8 mouse cellular contexts compared by ENCODE assay signal in the genomic region with DNA sequence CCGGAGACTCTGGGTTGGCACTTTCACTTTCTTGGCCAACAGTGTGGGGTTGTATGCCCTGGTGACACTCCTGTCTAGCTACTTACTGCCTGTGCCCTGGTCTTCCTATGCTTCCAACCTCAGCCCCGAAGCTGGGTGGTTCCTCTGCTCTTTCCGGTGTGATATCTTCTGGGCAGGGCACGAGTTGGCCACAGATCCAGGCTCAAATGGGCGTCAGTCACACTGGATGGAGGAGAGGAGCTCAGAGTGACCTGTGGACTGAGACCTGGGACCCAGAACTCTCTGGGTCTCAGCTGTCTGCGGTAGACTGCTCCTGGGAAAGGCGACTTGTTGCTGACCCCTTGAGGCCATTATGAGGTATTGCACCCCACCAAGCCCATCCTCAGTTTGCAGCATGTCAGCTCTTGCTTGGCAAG. TPM values are rescaled to one million over a fixed set of nuclear protein-coding genes. Genes with fewer than 3 reads are reported as not detected.
A peak's percentile ranks its signal among the peaks of the same experiment; 100 is the strongest.
DNase-seq lines count a peak whose midpoint lies in the region; ATAC-seq and TF ChIP-seq lines count a peak whose summit lies in the region.

A gene (minus strand): TSS at position 211 of the 416 bp plus-strand sequence.

- peak; percentile 62 for DNase-seq in 3T3-L1 (ENCODE audit: low read depth, low spot score)
- DNase-seq in G1E (ENCODE audit: low spot score) = no peak
- peak; percentile 25 for DNase-seq in cerebellum, adult 9-11 months
- DNase-seq in neural tube, embryonic 11.5 days (ENCODE audit: low spot score) = peak; percentile 69
- peak; percentile 49 for DNase-seq in yolk sac, embryonic 10.5 days (ENCODE audit: low spot score)

- 18% methylated on average over 7 of the region's 7 CpGs for WGBS in heart, embryonic 13.5 days
- 27% methylated on average over 7 of the region's 7 CpGs for WGBS in kidney, embryonic 15.5 days
- WGBS in liver, embryonic 12.5 days (ENCODE audit: insufficient replicate concordance) = 20% methylated on average over 7 of the region's 7 CpGs
- WGBS in neural tube, embryonic 11.5 days = 26% methylated on average over 7 of the region's 7 CpGs

- H3K9me3 ChIP-seq in G1E (replicated peaks) = peaks cover 67% of the 10 kb centered on the region
- H3K9me3 ChIP-seq in heart, embryonic 13.5 days = 0 out of 2 replicates have a peak, but pooled peaks cover 4% of the 10 kb centered on the region
- H3K9me3 ChIP-seq in kidney, embryonic 15.5 days (replicated peaks) = no peaks in the 10 kb centered on the region
- H3K9me3 ChIP-seq in liver, embryonic 12.5 days (replicated peaks) = no peaks in the 10 kb centered on the region
- H3K9me3 ChIP-seq in neural tube, embryonic 11.5 days (ENCODE audit: control insufficient read depth, low read length) = no peaks in the 10 kb centered on the region

- H3K4me1 ChIP-seq in G1E (ENCODE audit: insufficient read depth, low read depth, low read length) = no peaks in the 10 kb centered on the region
- peaks cover 17% of the 10 kb centered on the region for H3K4me1 ChIP-seq in heart, embryonic 13.5 days
- peaks cover 43% of the 10 kb centered on the region for H3K4me1 ChIP-seq in kidney, embryonic 15.5 days
- H3K4me1 ChIP-seq in liver, embryonic 12.5 days = 0 out of 2 replicates have a peak, but pooled peaks cover 5% of the 10 kb centered on the region
- H3K4me1 ChIP-seq in neural tube, embryonic 11.5 days (ENCODE audit: control insufficient read depth, insufficient read depth, low read length) = peaks cover 4% of the 10 kb centered on the region; the same call in 1 of the 2 replicates

- peak within 1 kb of the TSS; percentile 50; the same call in 1 of the 2 replicates for H3K9ac ChIP-seq in heart, embryonic 13.5 days
- H3K9ac ChIP-seq in kidney, embryonic 15.5 days = no peak within 1 kb of the TSS
- no peak within 1 kb of the TSS for H3K9ac ChIP-seq in liver, embryonic 12.5 days
- H3K9ac ChIP-seq in neural tube, embryonic 11.5 days (ENCODE audit: low read length) = no peak within 1 kb of the TSS

- no peak within 1 kb of the TSS for H3K4me2 ChIP-seq in heart, embryonic 13.5 days
- no peak within 1 kb of the TSS; the same call in 1 of the 2 replicates for H3K4me2 ChIP-seq in kidney, embryonic 15.5 days
- H3K4me2 ChIP-seq in liver, embryonic 12.5 days = peak within 1 kb of the TSS; percentile 18; the same call in 1 of the 2 replicates
- H3K4me2 ChIP-seq in neural tube, embryonic 11.5 days (ENCODE audit: low read depth) = no peak within 1 kb of the TSS

- H3K27ac ChIP-seq in heart, embryonic 13.5 days (replicated peaks) = no peak within 1 kb of the TSS
- no peak within 1 kb of the TSS for H3K27ac ChIP-seq in kidney, embryonic 15.5 days
- no peak within 1 kb of the TSS for H3K27ac ChIP-seq in liver, embryonic 12.5 days
- H3K27ac ChIP-seq in neural tube, embryonic 11.5 days (ENCODE audit: low read depth, low read length) = no peak within 1 kb of the TSS

- no peak for TF ChIP-seq CTCF in G1E (IDR thresholded peaks at IDR 0.05; ENCODE audit: low read depth, low read length)

- no peaks in the 10 kb centered on the region for H3K27me3 ChIP-seq in G1E (ENCODE audit: insufficient read depth, low read length)
- peaks cover 53% of the 10 kb centered on the region for H3K27me3 ChIP-seq in heart, embryonic 13.5 days (replicated peaks)
- H3K27me3 ChIP-seq in kidney, embryonic 15.5 days = peaks cover 41% of the 10 kb centered on the region
- peaks cover 53% of the 10 kb centered on the region for H3K27me3 ChIP-seq in liver, embryonic 12.5 days (replicated peaks)
- peaks cover 28% of the 10 kb centered on the region for H3K27me3 ChIP-seq in neural tube, embryonic 11.5 days (ENCODE audit: control insufficient read depth, insufficient read depth, low read length)

- peak; percentile 15; the same call in 1 of the 2 replicates for ATAC-seq in G1E (ENCODE audit: extremely low read depth, insufficient number of reproducible peaks, low FRiP score, poor library complexity, severe bottlenecking)
- ATAC-seq in heart, embryonic 13.5 days (ENCODE audit: extremely low read depth, insufficient number of reproducible peaks, low FRiP score, low TSS enrichment) = no peak
- 0 out of 2 replicates have a peak, but pooled peaks have one; percentile 19 for ATAC-seq in kidney, embryonic 15.5 days (replicated peaks; ENCODE audit: low FRiP score)
- ATAC-seq in liver, embryonic 12.5 days = peak; percentile 53; the same call in 1 of the 2 replicates
- peak; percentile 68 for ATAC-seq in neural tube, embryonic 11.5 days (ENCODE audit: insufficient read depth, low FRiP score, low TSS enrichment)

- H3K36me3 ChIP-seq in G1E (replicated peaks) = no peaks in the 10 kb centered on the region
- no peaks in the 10 kb centered on the region for H3K36me3 ChIP-seq in heart, embryonic 13.5 days
- H3K36me3 ChIP-seq in kidney, embryonic 15.5 days = no peaks in the 10 kb centered on the region
- no peaks in the 10 kb centered on the region for H3K36me3 ChIP-seq in liver, embryonic 12.5 days
- H3K36me3 ChIP-seq in neural tube, embryonic 11.5 days (ENCODE audit: control insufficient read depth, insufficient read depth, low read length) = no peaks in the 10 kb centered on the region

- no peak within 1 kb of the TSS for H3K4me3 ChIP-seq in G1E (ENCODE audit: low read depth, low read length)
- no peak within 1 kb of the TSS for H3K4me3 ChIP-seq in heart, embryonic 13.5 days
- H3K4me3 ChIP-seq in kidney, embryonic 15.5 days (replicated peaks) = no peak within 1 kb of the TSS; the same call in 1 of the 2 replicates
- H3K4me3 ChIP-seq in liver, embryonic 12.5 days = no peak within 1 kb of the TSS
- no peak within 1 kb of the TSS for H3K4me3 ChIP-seq in neural tube, embryonic 11.5 days (ENCODE audit: low read depth, low read length)

RNA-seq across cellular contexts. Expression of the gene that starts here (rescaled TPM):
- total RNA-seq in G1E (2014; fragmentation: Nextera tagmentation) (not detected in 2 replicates), G1E (2017) (0.06 and 0.11 TPM in 2 replicates)
- not detected in 2 replicates for polyA plus RNA-seq in G1E (2012)
- 2.3 and 2.5 TPM in 2 replicates for polyA plus RNA-seq in heart, embryonic 13.5 days (2015; fragmentation: Nextera tagmentation; extraction: Ambion mirVana)
- polyA plus RNA-seq in kidney, embryonic 15.5 days (2015; fragmentation: Nextera tagmentation; extraction: Ambion mirVana) = 32.2 and 34.2 TPM in 2 replicates
- polyA plus RNA-seq in liver, embryonic 12.5 days (2016; fragmentation: Nextera tagmentation; extraction: Ambion mirVana) = 3.9 and 4.5 TPM in 2 replicates
- polyA plus RNA-seq in neural tube, embryonic 11.5 days (2014; fragmentation: Nextera tagmentation; extraction: Ambion mirVana) = 2.0 and 3.3 TPM in 2 replicates

Comparison
In these comparisons a context has a peak if more than half of its experiments do, and no peak if none do; other contexts are left out.
1. Peak in ATAC-seq in G1E; RNA of the gene not detected or under 1 TPM.